Mouse (Mus musculus) testis, adult 2 months (tissue): ENCODE measurements around the gene Trmt11. TPM values are rescaled to one million over a fixed set of nuclear protein-coding genes. Genes with fewer than 3 reads are reported as not detected.
"Not testable (repeated sequence)": the region's sequence is repeated elsewhere in the genome, so short reads cannot be mapped to it uniquely, and the experiment has no call there.

ENCODE experiments used
- H3K27ac ChIP-seq: fragments of 200-500 bp; 2 replicates; pipeline ENCODE4 v1.5.1; 2012; ENCODE audit warnings: low read depth, low read length; ENCODE audit not compliant: control insufficient read depth, insufficient read depth
- H3K27me3 ChIP-seq: fragments of 200-500 bp; 2 replicates; pipeline ENCODE4 v1.6.1; 2012; ENCODE audit warnings: mild to moderate bottlenecking, low read length, moderate library complexity; ENCODE audit not compliant: control insufficient read depth, insufficient read depth
- H3K36me3 ChIP-seq: fragments of 200-500 bp; 2 replicates; pipeline ENCODE4 v1.6.1; 2012; ENCODE audit warnings: mild to moderate bottlenecking, low read length; ENCODE audit not compliant: control insufficient read depth, insufficient read depth
- H3K4me1 ChIP-seq: fragments of 200-500 bp; 2 replicates; pipeline ENCODE4 v1.6.1; 2012; ENCODE audit warnings: low read length; ENCODE audit not compliant: control insufficient read depth, insufficient read depth
- H3K4me3 ChIP-seq: fragments of 200-500 bp; 2 replicates; pipeline ENCODE4 v1.5.1; 2012; ENCODE audit warnings: low read depth, mild to moderate bottlenecking, low read length, moderate library complexity, mixed read lengths; ENCODE audit not compliant: control insufficient read depth
- CTCF ChIP-seq: fragments of 200-500 bp; IDR thresholded peaks from 2 replicates; pipeline ENCODE4 v1.5.1; 2012; ENCODE audit warnings: low read depth, mild to moderate bottlenecking, inconsistent platforms, low read length, moderate library complexity; ENCODE audit not compliant: control insufficient read depth, insufficient read depth, insufficient replicate concordance
- POLR2A ChIP-seq: fragments of 200-500 bp; IDR thresholded peaks from 2 replicates; pipeline ENCODE4 v1.6.1; 2012; ENCODE audit warnings: low read depth, mild to moderate bottlenecking, inconsistent platforms, low read length, moderate library complexity; ENCODE audit not compliant: control insufficient read depth
- polyA plus RNA-seq: library from polyadenylated mRNA; depleted of rRNA; stranded (reverse); fragments of >200 nt; gene quantifications from 2 replicates; pipeline ENCODE4 v1.2.3, GENCODE M21; 2012; rRNA removed

Gene Trmt11
- 0.87 and 0.91 TPM in 2 replicates for polyA plus RNA-seq

DNA sequence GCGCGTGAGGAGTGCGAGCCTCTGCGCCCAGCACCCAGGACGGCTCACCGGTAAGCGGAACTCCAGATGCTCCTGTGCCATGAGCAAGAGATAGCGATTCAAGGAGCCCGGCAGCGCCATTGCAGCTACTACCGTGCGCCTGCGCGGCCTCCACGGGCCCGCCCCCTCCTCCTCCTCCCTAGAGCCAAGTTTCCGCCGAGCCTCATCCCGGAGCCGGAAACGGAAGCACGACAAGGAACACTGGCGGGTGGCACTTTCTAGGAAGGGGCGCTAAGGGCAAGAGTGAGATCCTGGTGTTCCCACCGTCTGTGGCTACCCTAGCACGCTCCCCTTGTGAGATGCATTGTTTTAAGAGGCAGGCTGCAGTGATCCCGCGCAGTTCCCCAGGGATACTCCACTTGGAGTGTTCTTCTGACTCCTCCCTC lies at the start of gene Trmt11:
Gene Trmt11 (minus strand): TSS at position 208 of the 425 bp plus-strand sequence.
- Histone ChIP-seq H3K27me3 (no peaks in the 10 kb centered on the region), H3K4me1 (peaks cover 3% of the 10 kb centered on the region; the same call in 1 of the 2 replicates), H3K27ac (peak within 1 kb of the TSS; percentile 91), H3K4me3 (peak within 1 kb of the TSS; percentile 85), H3K36me3 (no peaks in the 10 kb centered on the region)
- no peak for TF ChIP-seq CTCF
- TF ChIP-seq POLR2A: no peak; the same call in 1 of the 2 replicates

GRCm38 (mm10) chr10:30647681-30648080 lies 47.1 kb upstream of the Trmt11 start:
- TF ChIP-seq CTCF: no peak
- TF ChIP-seq POLR2A: no peak
- no peaks in the 10 kb centered on the region for H3K4me1 ChIP-seq
- no peak overlapping the region for H3K27ac ChIP-seq
- no peak overlapping the region for H3K4me3 ChIP-seq
- H3K36me3 ChIP-seq: no peaks in the 10 kb centered on the region
- H3K27me3 ChIP-seq: no peaks in the 10 kb centered on the region

- H3K27ac ChIP-seq: no peak overlapping the region
- no peaks in the 10 kb centered on the region for H3K27me3 ChIP-seq
- H3K4me3 ChIP-seq: no peak overlapping the region
- TF ChIP-seq POLR2A (no peak), CTCF (no peak)
- no peaks in the 10 kb centered on the region for H3K36me3 ChIP-seq
- H3K4me1 ChIP-seq: no peaks in the 10 kb centered on the region
These were observed 37.7 kb upstream of the Trmt11 start for GRCm38 (mm10) chr10:30638216-30638615.

DNA sequence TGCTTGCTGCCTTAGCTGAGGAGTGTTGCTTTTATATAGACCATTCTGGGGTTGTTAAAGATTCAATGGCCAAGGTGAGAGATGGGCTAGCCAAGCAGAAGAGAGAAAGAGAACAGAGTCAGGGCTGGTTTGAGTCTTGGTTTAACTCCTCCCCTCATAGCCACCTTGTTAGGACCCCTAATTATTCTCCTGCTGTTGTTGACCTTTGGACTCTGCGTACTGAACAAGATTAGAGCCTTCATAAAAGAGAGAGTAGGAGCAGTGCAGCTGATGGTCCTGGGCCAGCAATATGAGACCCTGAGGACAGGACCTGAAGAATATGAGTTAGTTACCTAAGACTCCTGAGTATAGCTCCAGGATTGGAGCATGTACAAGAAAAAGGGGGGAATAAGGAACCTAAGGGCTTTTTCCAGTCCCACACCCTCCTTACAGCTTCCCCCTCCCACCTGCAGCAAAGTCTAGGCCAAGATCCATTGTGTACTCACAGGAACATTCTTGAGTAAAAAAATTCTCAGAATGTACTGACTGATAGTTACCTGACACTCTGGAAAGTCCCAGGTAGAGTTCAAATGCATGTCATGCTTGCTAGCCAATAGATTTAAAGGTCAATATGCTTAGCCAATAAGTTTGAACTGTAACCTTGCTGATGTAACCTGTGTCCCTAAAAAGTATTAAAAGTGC lies 36.1 kb upstream of the Trmt11 start:
- not testable (repeated sequence) for H3K4me1 ChIP-seq, H3K27me3 ChIP-seq, H3K36me3 ChIP-seq, H3K4me3 ChIP-seq, H3K27ac ChIP-seq

DNA sequence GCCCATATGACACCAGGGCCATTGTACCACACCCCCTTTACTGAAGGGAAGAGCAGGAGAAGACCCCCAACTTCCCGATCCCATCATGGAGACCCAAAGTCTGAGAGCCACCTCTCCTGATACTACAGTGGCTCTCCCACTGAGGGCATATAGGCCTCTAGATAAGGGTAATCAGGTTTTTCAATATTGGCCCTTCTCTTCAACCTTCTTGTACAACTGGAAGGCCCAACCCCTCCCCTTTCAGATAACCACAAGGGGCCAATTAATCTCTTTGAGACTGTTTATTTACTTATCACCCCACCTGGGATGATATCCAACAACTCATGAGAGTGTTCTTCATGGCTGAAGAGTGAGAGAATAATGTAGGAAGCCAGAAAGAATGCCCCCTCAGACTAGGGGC lies 32.2 kb upstream of the Trmt11 start:
- H3K27me3 ChIP-seq: no peaks in the 10 kb centered on the region
- no peak for TF ChIP-seq POLR2A
- TF ChIP-seq CTCF: no peak
- H3K4me1 ChIP-seq: no peaks in the 10 kb centered on the region
- H3K4me3 ChIP-seq: no peak overlapping the region
- H3K27ac ChIP-seq: no peak overlapping the region
- no peaks in the 10 kb centered on the region for H3K36me3 ChIP-seq

- TF ChIP-seq CTCF (no peak), POLR2A (no peak)
- no peak overlapping the region for H3K4me3 ChIP-seq
- H3K4me1 ChIP-seq: no peaks in the 10 kb centered on the region
- H3K36me3 ChIP-seq: no peaks in the 10 kb centered on the region
- no peak overlapping the region for H3K27ac ChIP-seq
- no peaks in the 10 kb centered on the region for H3K27me3 ChIP-seq
These were observed 29.4 kb upstream of the Trmt11 start for GRCm38 (mm10) chr10:30629977-30630376.

DNA sequence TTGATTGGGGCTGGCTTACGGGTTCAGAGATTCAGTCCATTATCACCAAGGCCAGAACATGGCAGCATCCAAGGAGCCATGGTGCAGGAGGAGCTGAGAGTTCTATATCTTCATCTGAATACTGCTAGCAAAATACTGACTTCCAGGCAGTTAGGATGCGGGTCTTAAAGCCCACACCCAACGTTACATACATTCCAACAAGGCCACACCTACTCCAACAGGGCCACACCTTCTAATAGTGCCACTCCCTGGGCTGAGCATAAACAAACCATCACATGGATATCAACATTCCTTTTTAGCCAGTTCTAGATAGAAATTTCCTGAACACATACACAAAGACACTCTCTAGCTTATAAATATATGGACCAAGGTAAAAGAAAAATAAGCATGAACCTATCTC lies 29.0 kb upstream of the Trmt11 start, which contains the start of gene Hint3:
Gene Hint3 (minus strand): TSS at position 120 of the 400 bp plus-strand sequence.
- no peaks in the 10 kb centered on the region for H3K27me3 ChIP-seq
- H3K27ac ChIP-seq: no peak within 1 kb of the TSS
- TF ChIP-seq POLR2A: no peak
- TF ChIP-seq CTCF: no peak

DNA sequence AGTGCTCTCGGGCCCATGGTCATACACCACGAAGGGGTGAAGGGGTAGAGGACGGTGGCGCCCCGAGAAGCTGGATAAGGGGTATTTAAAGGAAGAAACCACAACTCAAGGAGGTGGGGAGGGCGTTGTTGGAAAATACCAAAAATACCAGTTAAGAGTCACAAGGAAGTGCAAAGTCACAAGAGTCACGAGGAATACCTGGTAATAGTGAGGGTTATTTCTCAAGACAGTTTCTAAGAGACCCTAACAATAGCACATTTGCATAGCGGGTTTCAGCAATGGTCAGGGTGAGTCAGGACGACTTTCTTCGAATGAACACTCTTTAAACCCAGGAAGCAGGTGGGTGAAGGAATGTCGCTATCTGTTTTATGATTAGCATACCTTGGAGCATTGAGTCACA lies 27.9 kb upstream of the Trmt11 start:
- not testable (repeated sequence) for H3K4me3 ChIP-seq, H3K36me3 ChIP-seq, H3K27ac ChIP-seq, H3K27me3 ChIP-seq, H3K4me1 ChIP-seq

More for the DNA sequence above, 29.0 kb upstream of the Trmt11 start, which contains the start of gene Hint3:
- no peaks in the 10 kb centered on the region for H3K36me3 ChIP-seq
- H3K4me3 ChIP-seq: no peak within 1 kb of the TSS
- H3K4me1 ChIP-seq: no peaks in the 10 kb centered on the region
